Mouse (Mus musculus): Measurements from ENCODE around the gene Tas2r135. TPM values are rescaled to one million over a fixed set of nuclear protein-coding genes. Genes with fewer than 3 reads are reported as not detected.

Gene Tas2r135
- polyA plus RNA-seq, 1 experiment: not detected

GRCm38 (mm10) chr6:42373669-42374430, 31.4 kb upstream of the Tas2r135 start:
- H3K4me3 ChIP-seq: peak overlapping the region; percentile 22
- no peaks in the 10 kb centered on the region for H3K27me3 ChIP-seq (ENCODE audit: control insufficient read depth, insufficient read depth, insufficient read length)
- peaks cover 4% of the 10 kb centered on the region for H3K36me3 ChIP-seq (ENCODE audit: control insufficient read depth, insufficient read depth)
- peak overlapping the region; percentile 83 for H3K4me2 ChIP-seq (ENCODE audit: low read depth)
- no peak for TF ChIP-seq E2F4 (IDR thresholded peaks at IDR 0.05; ENCODE audit: insufficient read depth)
- TF ChIP-seq MYOD1 (IDR thresholded peaks at IDR 0.05; ENCODE audit: control insufficient read depth in 1 of 3, insufficient read length in 2 of 3, low read depth in 2 of 3): no peak
- no peak for TF ChIP-seq POLR2AphosphoS2 (IDR thresholded peaks at IDR 0.05; ENCODE audit: insufficient read length, low read depth)
- no peak for TF ChIP-seq SRF (IDR thresholded peaks at IDR 0.05; ENCODE audit: control insufficient read depth, insufficient read length, low read depth)
- TF ChIP-seq REST (IDR thresholded peaks at IDR 0.05; ENCODE audit: insufficient read depth, insufficient read length): no peak
- no peak for TF ChIP-seq USF1 (IDR thresholded peaks at IDR 0.05; ENCODE audit: low read depth)
- TF ChIP-seq POLR2A (IDR thresholded peaks at IDR 0.05; ENCODE audit: insufficient read length, low read depth): no peak
- TF ChIP-seq TCF3 (IDR thresholded peaks at IDR 0.05; ENCODE audit: insufficient read length, low read depth): no peak
- no peak for TF ChIP-seq TCF12 (IDR thresholded peaks at IDR 0.05; ENCODE audit: insufficient read depth, poor library complexity, severe bottlenecking)
- no peak for TF ChIP-seq MYOG (IDR thresholded peaks at IDR 0.05; ENCODE audit: control insufficient read depth in 1 of 3, insufficient read depth in 1 of 3, insufficient read length in 2 of 3, low read depth in 2 of 3)
- TF ChIP-seq MAX (IDR thresholded peaks at IDR 0.05; ENCODE audit: low read depth): no peak
- no peak for TF ChIP-seq CEBPB (IDR thresholded peaks at IDR 0.05; ENCODE audit: insufficient read depth, poor library complexity, severe bottlenecking)
- H3ac ChIP-seq (ENCODE audit: control insufficient read depth, insufficient read length): peak overlapping the region; percentile 17
- H3K79me2 ChIP-seq (ENCODE audit: control insufficient read depth, insufficient read depth): no peaks in the 10 kb centered on the region

GRCm38 (mm10) chr6:42374701-42375100, 30.5 kb upstream of the Tas2r135 start:
- Histone ChIP-seq H3K4me3 (peak overlapping the region; percentile 22), H3K4me2 (ENCODE audit: low read depth) (peak overlapping the region; percentile 83)

DNA sequence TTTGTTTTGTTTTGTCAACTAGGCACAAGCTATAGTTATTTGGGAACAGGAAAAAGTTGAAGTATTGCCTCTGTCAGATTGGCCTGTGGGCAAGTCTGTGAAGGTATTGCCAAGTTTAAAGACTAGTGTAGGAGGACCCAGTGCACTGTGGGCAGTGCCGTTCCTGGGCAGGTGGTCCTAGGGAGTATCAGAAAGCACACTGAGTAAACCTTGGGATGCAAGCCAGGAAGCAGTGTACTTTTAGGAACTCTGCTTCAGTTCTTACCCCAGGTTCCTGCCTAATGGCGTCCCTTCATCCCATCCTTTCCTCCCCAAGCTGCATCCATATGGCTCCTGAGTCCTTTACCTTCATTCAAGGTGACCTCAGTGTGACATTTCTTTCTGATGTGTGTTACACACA, 30.1 kb upstream of the Tas2r135 start:
- no peak overlapping the region for H3ac ChIP-seq (ENCODE audit: control insufficient read depth, insufficient read length)
- H3K79me2 ChIP-seq (ENCODE audit: control insufficient read depth, insufficient read depth): no peaks in the 10 kb centered on the region
- peaks cover 4% of the 10 kb centered on the region for H3K36me3 ChIP-seq (ENCODE audit: control insufficient read depth, insufficient read depth)
- TF ChIP-seq TCF12 (IDR thresholded peaks at IDR 0.05; ENCODE audit: insufficient read depth, poor library complexity, severe bottlenecking): no peak
- no peak for TF ChIP-seq USF1 (IDR thresholded peaks at IDR 0.05; ENCODE audit: low read depth)
- no peak for TF ChIP-seq MYOG (IDR thresholded peaks at IDR 0.05; ENCODE audit: control insufficient read depth in 1 of 3, insufficient read depth in 1 of 3, insufficient read length in 2 of 3, low read depth in 2 of 3)
- no peak for TF ChIP-seq POLR2AphosphoS2 (IDR thresholded peaks at IDR 0.05; ENCODE audit: insufficient read length, low read depth)
- no peak for TF ChIP-seq E2F4 (IDR thresholded peaks at IDR 0.05; ENCODE audit: insufficient read depth)
- TF ChIP-seq POLR2A (IDR thresholded peaks at IDR 0.05; ENCODE audit: insufficient read length, low read depth): no peak
- no peak for TF ChIP-seq SRF (IDR thresholded peaks at IDR 0.05; ENCODE audit: control insufficient read depth, insufficient read length, low read depth)
- no peak for TF ChIP-seq MAX (IDR thresholded peaks at IDR 0.05; ENCODE audit: low read depth)
- TF ChIP-seq TCF3 (IDR thresholded peaks at IDR 0.05; ENCODE audit: insufficient read length, low read depth): no peak
- TF ChIP-seq CEBPB (IDR thresholded peaks at IDR 0.05; ENCODE audit: insufficient read depth, poor library complexity, severe bottlenecking): no peak
- no peak for TF ChIP-seq REST (IDR thresholded peaks at IDR 0.05; ENCODE audit: insufficient read depth, insufficient read length)
- TF ChIP-seq MYOD1 (IDR thresholded peaks at IDR 0.05; ENCODE audit: control insufficient read depth in 1 of 3, insufficient read length in 2 of 3, low read depth in 2 of 3): no peak
- no peaks in the 10 kb centered on the region for H3K27me3 ChIP-seq (ENCODE audit: control insufficient read depth, insufficient read depth, insufficient read length)
- no peak overlapping the region for H3K4me3 ChIP-seq
- peak overlapping the region; percentile 83 for H3K4me2 ChIP-seq (ENCODE audit: low read depth)

More at GRCm38 (mm10) chr6:42374701-42375100, 30.5 kb upstream of the Tas2r135 start:
- TF ChIP-seq TCF12 (IDR thresholded peaks at IDR 0.05; ENCODE audit: insufficient read depth, poor library complexity, severe bottlenecking): no peak
- TF ChIP-seq CEBPB (IDR thresholded peaks at IDR 0.05; ENCODE audit: insufficient read depth, poor library complexity, severe bottlenecking): peak; percentile 52; the same call in 1 of the 2 replicates
- peaks cover 4% of the 10 kb centered on the region for H3K36me3 ChIP-seq (ENCODE audit: control insufficient read depth, insufficient read depth)
- H3K27me3 ChIP-seq (ENCODE audit: control insufficient read depth, insufficient read depth, insufficient read length): no peaks in the 10 kb centered on the region
- no peak overlapping the region for H3ac ChIP-seq (ENCODE audit: control insufficient read depth, insufficient read length)
- no peaks in the 10 kb centered on the region for H3K79me2 ChIP-seq (ENCODE audit: control insufficient read depth, insufficient read depth)

DNA sequence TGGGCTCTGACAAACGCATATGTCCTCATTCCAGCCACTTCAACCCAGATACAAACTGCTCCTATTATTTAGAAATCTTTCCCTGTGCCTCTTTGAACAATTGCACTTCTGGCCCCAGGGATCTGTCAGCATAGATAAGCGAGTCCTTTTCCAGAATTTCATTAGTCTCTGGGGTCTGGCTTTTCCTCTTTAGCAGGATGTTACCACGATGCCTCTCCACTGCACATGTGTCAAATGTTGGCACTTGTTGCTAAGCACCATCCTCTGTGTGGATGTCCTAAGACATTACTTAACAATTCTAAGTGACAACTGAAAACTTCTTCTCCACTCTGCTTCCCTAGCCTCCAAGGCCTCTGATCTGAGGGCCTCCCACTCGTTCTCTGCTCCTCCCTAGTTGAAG, 29.2 kb upstream of the Tas2r135 start:
- Histone ChIP-seq H3K4me2 (ENCODE audit: low read depth) (peak overlapping the region; percentile 83), H3K4me3 (no peak overlapping the region), H3K27me3 (ENCODE audit: control insufficient read depth, insufficient read depth, insufficient read length) (no peaks in the 10 kb centered on the region), H3ac (ENCODE audit: control insufficient read depth, insufficient read length) (no peak overlapping the region), H3K79me2 (ENCODE audit: control insufficient read depth, insufficient read depth) (no peaks in the 10 kb centered on the region), H3K36me3 (ENCODE audit: control insufficient read depth, insufficient read depth) (peaks cover 4% of the 10 kb centered on the region)
- TF ChIP-seq E2F4 (IDR thresholded peaks at IDR 0.05; ENCODE audit: insufficient read depth) (no peak), MAX (IDR thresholded peaks at IDR 0.05; ENCODE audit: low read depth) (no peak), MYOD1 (IDR thresholded peaks at IDR 0.05; ENCODE audit: control insufficient read depth in 1 of 3, insufficient read length in 2 of 3, low read depth in 2 of 3) (no peak), POLR2AphosphoS2 (IDR thresholded peaks at IDR 0.05; ENCODE audit: insufficient read length, low read depth) (no peak), MYOG (IDR thresholded peaks at IDR 0.05; ENCODE audit: control insufficient read depth in 1 of 3, insufficient read depth in 1 of 3, insufficient read length in 2 of 3, low read depth in 2 of 3) (no peak)

DNA sequence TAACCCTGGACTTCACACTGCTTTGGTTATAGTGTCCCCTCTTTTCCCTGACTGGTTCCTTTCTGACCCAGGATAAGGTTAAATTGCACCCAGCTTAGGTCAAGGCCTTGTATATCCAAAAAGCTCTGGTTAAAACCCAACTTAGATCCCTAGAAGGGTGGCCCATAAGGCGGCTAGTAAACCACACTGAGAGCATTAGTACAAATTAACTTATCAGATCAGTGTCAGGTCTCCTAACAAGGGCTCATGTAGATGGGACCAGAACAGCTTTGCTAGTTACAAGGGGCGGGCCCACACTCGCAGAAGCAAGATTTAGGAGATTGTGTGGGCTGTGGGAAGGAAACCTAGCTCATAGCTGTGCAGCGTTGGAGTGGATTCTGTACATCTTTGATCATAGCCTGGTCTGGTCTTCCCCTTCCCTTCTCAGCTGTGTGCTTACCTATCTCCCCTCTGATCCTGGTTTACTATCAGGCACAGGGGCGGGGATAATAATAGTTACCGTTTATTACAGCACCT, 28.7 kb upstream of the Tas2r135 start:
- Histone ChIP-seq H3ac (ENCODE audit: control insufficient read depth, insufficient read length) (no peak overlapping the region), H3K36me3 (ENCODE audit: control insufficient read depth, insufficient read depth) (peaks cover 4% of the 10 kb centered on the region), H3K79me2 (ENCODE audit: control insufficient read depth, insufficient read depth) (no peaks in the 10 kb centered on the region), H3K4me2 (ENCODE audit: low read depth) (no peak overlapping the region), H3K4me3 (no peak overlapping the region), H3K27me3 (ENCODE audit: control insufficient read depth, insufficient read depth, insufficient read length) (no peaks in the 10 kb centered on the region)
- TF ChIP-seq POLR2AphosphoS2 (IDR thresholded peaks at IDR 0.05; ENCODE audit: insufficient read length, low read depth) (no peak), E2F4 (IDR thresholded peaks at IDR 0.05; ENCODE audit: insufficient read depth) (no peak), SRF (IDR thresholded peaks at IDR 0.05; ENCODE audit: control insufficient read depth, insufficient read length, low read depth) (no peak), USF1 (IDR thresholded peaks at IDR 0.05; ENCODE audit: low read depth) (no peak), MYOD1 (IDR thresholded peaks at IDR 0.05; ENCODE audit: control insufficient read depth in 1 of 3, insufficient read length in 2 of 3, low read depth in 2 of 3) (no peak), MYOG (IDR thresholded peaks at IDR 0.05; ENCODE audit: control insufficient read depth in 1 of 3, insufficient read depth in 1 of 3, insufficient read length in 2 of 3, low read depth in 2 of 3) (no peak), POLR2A (IDR thresholded peaks at IDR 0.05; ENCODE audit: insufficient read length, low read depth) (no peak), REST (IDR thresholded peaks at IDR 0.05; ENCODE audit: insufficient read depth, insufficient read length) (no peak), MAX (IDR thresholded peaks at IDR 0.05; ENCODE audit: low read depth) (no peak), CEBPB (IDR thresholded peaks at IDR 0.05; ENCODE audit: insufficient read depth, poor library complexity, severe bottlenecking) (no peak), TCF12 (IDR thresholded peaks at IDR 0.05; ENCODE audit: insufficient read depth, poor library complexity, severe bottlenecking) (no peak), TCF3 (IDR thresholded peaks at IDR 0.05; ENCODE audit: insufficient read length, low read depth) (no peak)
